Mouse (Mus musculus): ENCODE results near the gene Utf1. TPM values are rescaled to one million over a fixed set of nuclear protein-coding genes. Genes with fewer than 3 reads are reported as not detected.

Gene Utf1
- total RNA-seq (2014; fragmentation: Nextera tagmentation), result not detected in 2 replicates
- not detected in 2 replicates for total RNA-seq (2017)

- peak; percentile 64 for ATAC-seq (replicated peaks; ENCODE audit: poor library complexity, severe bottlenecking)
These were observed at the start of gene Utf1 for GRCm38 (mm10) chr7:139943674-139944281. Gene Utf1, plus strand, starts transcription at chr7:139943789.

- peak; percentile 40; the same call in 1 of the 2 replicates for ATAC-seq (replicated peaks; ENCODE audit: poor library complexity, severe bottlenecking)
These were observed 48.7 kb upstream of the Utf1 start, which contains the start of gene Kndc1 for GRCm38 (mm10) chr7:139894655-139895557. Gene Kndc1, plus strand, starts transcription at chr7:139894696.

GRCm38 (mm10) chr7:139896271-139896670 lies 47.3 kb upstream of the Utf1 start:
- no peak for ATAC-seq (replicated peaks; ENCODE audit: poor library complexity, severe bottlenecking)

- ATAC-seq (replicated peaks; ENCODE audit: poor library complexity, severe bottlenecking), result no peak
These were observed 46.8 kb upstream of the Utf1 start for GRCm38 (mm10) chr7:139896796-139897195.

GRCm38 (mm10) chr7:139898606-139899005 lies 45.0 kb upstream of the Utf1 start:
- ATAC-seq (replicated peaks; ENCODE audit: poor library complexity, severe bottlenecking), result no peak

- no peak for ATAC-seq (replicated peaks; ENCODE audit: poor library complexity, severe bottlenecking)
These were observed 44.1 kb upstream of the Utf1 start for GRCm38 (mm10) chr7:139899505-139899904.

- ATAC-seq (replicated peaks; ENCODE audit: poor library complexity, severe bottlenecking), result no peak
These were observed 43.1 kb upstream of the Utf1 start for GRCm38 (mm10) chr7:139900456-139900855.

- no peak for ATAC-seq (replicated peaks; ENCODE audit: poor library complexity, severe bottlenecking)
These were observed 42.7 kb upstream of the Utf1 start for GRCm38 (mm10) chr7:139900896-139901295.

DNA sequence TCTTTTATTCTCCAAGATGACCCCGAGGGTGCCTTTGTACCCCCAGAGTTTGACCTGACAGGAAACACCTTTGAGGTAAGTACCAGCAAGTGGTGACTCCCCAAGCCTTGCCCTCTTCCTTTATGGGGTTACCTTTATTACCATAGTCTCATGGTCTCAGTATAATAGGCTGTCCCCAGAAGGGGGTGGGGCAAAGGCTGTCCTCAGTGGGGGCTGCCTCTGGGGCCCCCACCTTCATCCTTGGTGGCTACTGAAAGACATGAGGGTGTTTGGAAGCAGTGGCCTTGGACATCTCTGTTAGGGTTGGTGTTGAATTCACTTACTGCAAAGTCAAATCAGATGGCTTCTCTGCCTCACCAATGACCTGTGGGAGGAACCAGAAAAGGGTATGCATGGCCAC lies 41.6 kb upstream of the Utf1 start:
- no peak for ATAC-seq (replicated peaks; ENCODE audit: poor library complexity, severe bottlenecking)

DNA sequence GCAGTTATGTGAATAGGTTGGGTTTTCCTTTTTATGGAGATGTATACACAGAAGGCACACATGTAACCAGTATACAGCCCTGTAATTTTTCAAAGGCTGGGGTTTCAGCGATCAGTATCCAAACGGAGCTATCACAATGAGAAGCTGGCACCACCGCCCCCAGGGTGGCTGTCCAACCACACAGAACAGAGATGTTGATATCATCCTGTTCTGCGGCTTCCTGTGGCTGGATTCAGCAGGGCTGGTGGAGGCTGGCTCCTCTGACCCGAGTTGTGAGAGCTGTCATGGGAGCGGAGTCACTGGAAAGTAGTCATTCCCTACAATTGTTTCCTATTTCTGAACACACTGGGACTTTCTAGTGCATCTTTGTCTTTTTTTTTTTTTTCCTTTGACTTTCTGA lies 38.3 kb upstream of the Utf1 start:
- no peak; the same call in 1 of the 2 replicates for ATAC-seq (replicated peaks; ENCODE audit: poor library complexity, severe bottlenecking)

DNA sequence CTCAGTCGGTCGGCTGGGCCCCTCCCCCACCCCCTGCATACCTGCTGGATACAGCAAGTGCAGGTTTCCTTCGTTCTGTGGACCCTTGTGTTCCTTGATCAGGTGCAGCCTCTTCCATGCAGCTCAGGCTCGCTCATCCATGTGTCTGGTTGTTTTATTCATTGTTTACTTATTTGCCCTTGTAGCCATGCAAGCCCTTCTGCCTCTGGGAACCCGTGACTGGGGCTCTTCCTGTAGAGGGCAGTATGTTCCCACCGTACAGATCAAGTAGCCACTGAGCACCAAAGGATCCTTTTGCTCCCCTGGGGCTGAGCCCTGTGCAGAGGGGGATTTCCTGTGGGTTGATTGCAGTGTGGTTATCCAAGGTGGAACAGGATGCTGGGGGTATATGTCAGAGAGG lies 37.9 kb upstream of the Utf1 start:
- ATAC-seq (replicated peaks; ENCODE audit: poor library complexity, severe bottlenecking), result peak; percentile 81

GRCm38 (mm10) chr7:139908176-139908575 lies 35.4 kb upstream of the Utf1 start:
- no peak for ATAC-seq (replicated peaks; ENCODE audit: poor library complexity, severe bottlenecking)

DNA sequence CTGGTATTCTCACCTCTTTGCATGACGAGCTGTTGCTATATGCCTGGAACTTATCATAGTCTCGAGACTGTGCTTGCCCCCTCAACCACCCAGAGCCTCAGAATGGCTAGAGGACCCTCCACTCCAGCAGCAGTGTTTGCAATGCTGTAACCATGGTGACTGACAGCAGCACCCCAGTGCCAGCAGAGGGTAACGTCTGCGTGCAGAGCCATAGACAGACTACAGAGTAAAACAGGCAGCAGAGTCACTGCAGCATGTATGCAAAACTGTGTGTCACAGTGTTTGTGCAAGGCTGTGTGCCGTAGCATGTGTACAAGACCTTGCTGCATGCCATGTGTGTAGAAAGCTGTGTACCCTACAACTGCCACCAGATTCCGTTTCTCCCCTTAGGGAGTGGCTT lies 34.1 kb upstream of the Utf1 start:
- no peak for ATAC-seq (replicated peaks; ENCODE audit: poor library complexity, severe bottlenecking)

GRCm38 (mm10) chr7:139910204-139910835 lies 33.3 kb upstream of the Utf1 start:
- no peak for ATAC-seq (replicated peaks; ENCODE audit: poor library complexity, severe bottlenecking)

DNA sequence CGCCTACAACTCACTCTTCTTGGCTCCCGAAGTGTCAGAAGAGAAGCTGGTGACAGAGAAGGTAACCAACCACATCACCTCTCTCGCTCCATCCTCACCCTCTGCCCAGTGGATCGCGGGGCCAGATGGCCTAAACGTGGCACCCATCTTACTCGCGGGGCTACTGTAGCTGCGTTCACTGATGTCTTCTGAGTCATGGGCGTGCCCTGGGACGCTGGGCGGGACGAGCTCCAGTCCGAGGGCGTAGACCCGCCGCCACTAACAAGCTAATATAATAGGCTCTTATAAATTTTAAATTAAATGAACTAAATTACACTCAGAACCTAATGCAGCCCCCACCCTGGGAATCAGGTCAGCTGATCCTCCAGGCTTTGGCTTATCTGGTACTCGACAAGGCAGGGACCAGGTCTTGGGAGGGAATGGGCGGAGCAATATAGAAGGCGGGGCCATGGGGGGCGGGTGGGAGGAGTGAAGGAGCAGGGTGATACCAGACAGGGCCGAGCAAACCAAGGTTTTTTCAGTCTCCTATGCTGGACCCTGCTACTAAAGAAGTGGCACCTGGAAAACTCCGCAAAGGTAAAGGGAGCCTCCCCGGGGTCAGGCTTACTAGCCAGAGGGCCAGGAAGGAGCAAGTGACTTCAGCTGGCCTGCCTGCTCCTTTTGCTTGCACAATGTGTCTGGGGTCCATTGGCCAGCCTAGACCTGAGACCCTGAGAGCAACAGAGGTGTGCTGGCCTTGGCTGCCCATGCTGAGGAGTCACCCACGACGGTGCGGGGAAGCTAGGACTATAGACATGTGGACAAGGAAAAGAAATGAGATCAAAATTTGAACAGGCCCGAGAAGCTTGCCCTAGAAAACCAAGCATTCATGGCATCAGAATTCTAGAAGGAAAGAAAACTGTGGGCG lies 29.2 kb upstream of the Utf1 start:
- ATAC-seq (replicated peaks; ENCODE audit: poor library complexity, severe bottlenecking), result peak; percentile 51

DNA sequence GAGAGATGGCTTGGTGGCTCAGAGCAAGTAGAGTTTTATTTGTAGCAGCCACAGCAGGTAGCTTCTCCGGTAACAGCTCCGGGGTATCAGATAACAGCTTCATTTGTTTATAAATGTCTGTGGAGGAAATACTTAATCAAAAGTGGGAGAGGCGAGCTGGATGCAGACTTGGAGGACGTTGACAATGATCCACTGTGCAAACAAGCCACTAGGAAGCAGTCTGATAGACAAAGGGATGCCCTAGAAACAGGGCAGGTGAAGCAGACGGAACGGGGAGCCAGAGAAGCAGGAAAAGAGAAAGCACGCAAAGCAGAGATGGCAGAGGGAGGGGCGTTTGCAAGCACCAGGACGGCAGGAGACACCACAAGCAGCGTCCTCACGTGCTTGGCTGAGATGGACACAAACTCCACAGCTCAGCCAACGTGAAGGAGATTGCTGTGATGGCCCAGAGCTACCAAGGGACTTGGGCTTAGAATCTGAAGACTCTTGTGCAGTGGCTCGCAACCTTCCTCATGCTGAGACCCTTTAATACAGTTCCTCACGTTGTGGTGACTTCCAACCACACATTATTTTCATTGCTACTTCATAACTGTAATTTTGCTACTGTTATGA lies 27.8 kb upstream of the Utf1 start:
- no peak for ATAC-seq (replicated peaks; ENCODE audit: poor library complexity, severe bottlenecking)

DNA sequence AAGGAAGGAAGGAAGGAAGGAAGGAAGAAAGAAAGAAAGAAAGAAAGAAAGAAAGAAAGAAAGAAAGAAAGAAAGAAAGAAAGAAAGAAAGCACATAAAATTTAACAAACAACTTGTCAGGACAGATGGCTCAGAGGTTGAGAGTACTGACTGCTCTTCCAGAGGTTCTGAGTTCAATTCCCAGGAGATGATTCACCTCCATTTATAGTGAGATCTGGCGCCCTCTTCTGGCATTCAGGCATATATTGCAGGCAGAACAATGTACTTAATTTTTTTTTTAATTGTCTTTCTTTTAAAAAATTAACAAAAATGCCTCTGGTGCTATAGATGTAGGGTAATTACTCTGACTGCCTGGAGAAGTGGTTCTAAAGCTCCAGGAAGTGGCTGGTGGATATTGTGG lies 27.2 kb upstream of the Utf1 start:
- no peak for ATAC-seq (replicated peaks; ENCODE audit: poor library complexity, severe bottlenecking)

DNA sequence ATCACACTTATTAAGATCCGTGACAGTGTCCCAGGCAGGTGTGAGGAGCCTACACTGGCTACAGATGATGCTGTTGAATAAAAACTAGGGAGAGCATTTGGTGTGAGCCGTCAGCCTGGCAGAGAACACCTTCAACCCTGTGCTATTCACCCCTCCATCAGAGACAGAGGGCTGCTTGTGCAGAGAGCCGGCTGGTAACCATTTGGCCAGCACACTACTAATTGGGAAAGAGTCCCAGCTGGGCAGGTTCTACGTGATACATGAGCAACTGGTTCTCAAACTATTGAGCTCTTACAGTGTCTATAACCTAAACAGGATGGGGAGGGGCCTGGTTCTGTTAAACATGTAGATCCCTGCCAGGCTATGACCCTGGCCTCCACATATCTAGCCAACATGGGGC lies 25.3 kb upstream of the Utf1 start:
- no peak for ATAC-seq (replicated peaks; ENCODE audit: poor library complexity, severe bottlenecking)

DNA sequence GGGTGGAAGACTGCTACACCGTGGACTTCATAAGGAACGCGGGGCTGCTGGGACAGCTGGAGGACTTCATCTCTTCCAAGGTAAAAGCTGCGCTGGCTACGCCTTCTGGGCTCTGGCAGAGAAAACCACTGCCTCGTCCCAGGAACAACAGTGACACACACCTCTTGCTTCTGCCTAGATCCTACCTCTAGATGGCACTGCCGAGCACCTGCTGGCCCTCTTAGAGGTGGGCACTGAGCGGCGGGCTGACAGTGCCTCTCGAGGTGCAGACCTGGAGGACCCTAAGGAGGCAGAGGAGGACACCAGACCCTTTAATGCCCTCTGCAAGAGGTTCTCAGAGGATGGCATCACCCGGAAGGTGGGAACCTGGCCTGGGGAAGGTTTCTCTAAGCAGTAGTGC lies 12.9 kb upstream of the Utf1 start:
- peak; percentile 83 for ATAC-seq (replicated peaks; ENCODE audit: poor library complexity, severe bottlenecking)

GRCm38 (mm10) chr7:139936705-139937104 lies 6.9 kb upstream of the Utf1 start:
- ATAC-seq (replicated peaks; ENCODE audit: poor library complexity, severe bottlenecking), result no peak

Measured in granulocyte monocyte progenitor cell, adult 5-6 weeks (primary cell).